Mouse (Mus musculus) left cerebral cortex, postnatal 10 days (tissue): ENCODE data around the gene Prkca. TPM values are rescaled to one million over a fixed set of nuclear protein-coding genes. Genes with fewer than 3 reads are reported as not detected.

Experiments used
- DNase-seq, 2 experiments: peaks; one replicate each; pipeline ENCODE4 v3.0.0; 2021 to 2022; ENCODE audit warnings: low spot score in 2 of 2, mixed read lengths in 1 of 2; ENCODE audit errors: extremely low spot score in 1 of 2
- intact Hi-C: fragments of 180-260 bp; cut with DNase I; formaldehyde crosslinking; loops from one replicate; pipeline ENCODE4 v1.15.1; 2025
- microRNA-seq: library from miRNA; unstranded; fragments of <30 nt; microRNA quantifications from one replicate; pipeline ENCODE4 v1.2.0, GENCODE M21; 2022
- total RNA-seq, 2 experiments: library from RNA; stranded (reverse); gene quantifications; 2 replicates each; pipeline ENCODE4 v1.2.3; 2021

The Prkca gene
- total RNA-seq, 2 experiments from 2014 or later, result 118 to 125 TPM

GRCm38 (mm10) chr11:107903966-107904605 is 439.6 kb downstream of the Prkca start:
- intact Hi-C loops, result no loop called here
- no peak for DNase-seq

GRCm38 (mm10) chr11:107900470-107900869 is 443.3 kb downstream of the Prkca start:
- intact Hi-C loops, result no loop called here

GRCm38 (mm10) chr11:107898698-107899097 is 445.0 kb downstream of the Prkca start:
- DNase-seq, result no peak
- intact Hi-C loops, result no loop called here

More at GRCm38 (mm10) chr11:107900470-107900869, 443.3 kb downstream of the Prkca start:
- no peak for DNase-seq

GRCm38 (mm10) chr11:107895635-107896034 is 448.1 kb downstream of the Prkca start:
- DNase-seq, result no peak
- intact Hi-C loops, result no loop called here

GRCm38 (mm10) chr11:107891377-107891776 is 452.4 kb downstream of the Prkca start:
- intact Hi-C loops, result no loop called here
- DNase-seq, result no peak

GRCm38 (mm10) chr11:107887342-107887741 is 456.4 kb downstream of the Prkca start:
- intact Hi-C loops, result no loop called here
- no peak for DNase-seq

Small RNA genes within 50 kb of the gene (microRNA-seq; reads per million reads assigned to microRNA genes)
- gene Mir7223, result not detected

Other genes with a start within 250 kb of the Prkca start
- gene Apoh, start 574 bp downstream of the Prkca start, total RNA-seq, result under 1 TPM; 0.28 to 0.69 TPM
- 10 to 100 TPM in 1 of 2 experiments, 1 to 10 TPM in 1; 8.0 to 10.4 TPM for gene Cep112, start 81.3 kb upstream of the Prkca start, total RNA-seq